In the genomic region with DNA sequence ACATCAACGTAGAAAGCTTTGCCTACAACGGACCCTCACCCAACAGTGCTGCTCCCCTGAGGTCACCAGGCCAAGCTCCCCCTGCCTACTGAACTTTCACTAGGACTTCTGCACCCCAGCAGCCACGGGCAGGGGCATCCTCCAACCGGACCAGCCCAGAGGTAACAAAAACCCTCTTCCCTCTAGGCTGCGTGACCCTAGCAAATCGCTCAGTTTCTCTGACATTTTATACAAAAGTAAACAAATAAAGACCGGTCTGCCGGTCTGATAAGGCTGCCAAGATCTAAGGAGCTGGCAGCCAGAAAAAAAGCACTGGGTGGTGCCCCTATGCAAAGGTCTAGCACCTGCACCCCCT, we compare ENCODE assay signal across 9 mouse cellular contexts. TPM values are rescaled to one million over a fixed set of nuclear protein-coding genes. Genes with fewer than 3 reads are reported as not detected.
DNase-seq lines count a peak whose midpoint lies in the region; ATAC-seq lines count a peak whose summit lies in the region.
"Had no signal": no experiment of that assay in that cellular context is flagged by ENCODE, and none has a peak within 500 bp of the region (broad histone marks: within the 10 kb centered on the region; RNA-seq: fewer than 3 reads in every experiment).

No protein-coding gene starts in this region.

- no peak for DNase-seq in heart, postnatal 25 days (ENCODE audit: low spot score)
- no peak for DNase-seq in spleen, postnatal 14 days (ENCODE audit: low spot score in 2 of 2)
- no peak for DNase-seq in embryo, embryonic 11 days

- 22% methylated on average over 8 of the region's 8 CpGs for WGBS in heart, embryonic 15.5 days
- 3% methylated on average over 8 of the region's 8 CpGs for WGBS in embryonic facial prominence, embryonic 12.5 days
- 10% methylated on average over 8 of the region's 8 CpGs for WGBS in intestine, embryonic 15.5 days
- WGBS in midbrain, embryonic 16.5 days, result 2% methylated on average over 8 of the region's 8 CpGs

- 0 out of 2 replicates have a peak, but pooled peaks cover 7% of the 10 kb centered on the region for H3K36me3 ChIP-seq in heart, embryonic 15.5 days
- peaks cover 31% of the 10 kb centered on the region for H3K36me3 ChIP-seq in embryonic facial prominence, embryonic 12.5 days
- H3K36me3 ChIP-seq in intestine, embryonic 15.5 days, result no peaks in the 10 kb centered on the region
- H3K36me3 ChIP-seq in midbrain, embryonic 16.5 days (ENCODE audit: control insufficient read depth, insufficient read depth, low read length), result 0 out of 2 replicates have a peak, but pooled peaks cover 2% of the 10 kb centered on the region

- ATAC-seq in heart, embryonic 15.5 days (replicated peaks; ENCODE audit: insufficient number of reproducible peaks, insufficient read depth, low FRiP score, low read depth), result no peak
- no peak for ATAC-seq in embryonic facial prominence, embryonic 12.5 days (ENCODE audit: insufficient number of reproducible peaks, insufficient read depth, low FRiP score, low TSS enrichment)
- ATAC-seq in intestine, embryonic 15.5 days, result no peak
- ATAC-seq in midbrain, embryonic 16.5 days, result no peak
- ATAC-seq in activated CD4-positive, CD25-positive, alpha-beta regulatory T cell, adult 4 months, result no peak

- H3K4me1 ChIP-seq in heart, embryonic 15.5 days (replicated peaks), result peaks cover 36% of the 10 kb centered on the region
- peaks cover 37% of the 10 kb centered on the region for H3K4me1 ChIP-seq in embryonic facial prominence, embryonic 12.5 days
- H3K4me1 ChIP-seq in intestine, embryonic 15.5 days (replicated peaks), result peaks cover 37% of the 10 kb centered on the region
- H3K4me1 ChIP-seq in midbrain, embryonic 16.5 days (ENCODE audit: control insufficient read depth, insufficient read depth, low read length), result peaks cover 40% of the 10 kb centered on the region

- H3K27ac ChIP-seq in heart, embryonic 15.5 days, result peak overlapping the region; percentile 99
- H3K27ac ChIP-seq in embryonic facial prominence, embryonic 12.5 days, result peak overlapping the region; percentile 100
- peak overlapping the region; percentile 100; the same call in 1 of the 2 replicates for H3K27ac ChIP-seq in intestine, embryonic 15.5 days
- H3K27ac ChIP-seq in midbrain, embryonic 16.5 days (ENCODE audit: low read length), result peak overlapping the region; percentile 100

- H3K9me3 ChIP-seq in heart, embryonic 15.5 days (replicated peaks), result no peaks in the 10 kb centered on the region
- no peaks in the 10 kb centered on the region for H3K9me3 ChIP-seq in embryonic facial prominence, embryonic 12.5 days
- no peaks in the 10 kb centered on the region for H3K9me3 ChIP-seq in intestine, embryonic 15.5 days
- no peaks in the 10 kb centered on the region for H3K9me3 ChIP-seq in midbrain, embryonic 16.5 days (replicated peaks; ENCODE audit: control insufficient read depth, low read length, poor library complexity, severe bottlenecking)
- H3K9me3 ChIP-seq: megakaryocyte, embryonic 14.5 days had no signal

- peak overlapping the region; percentile 95 for H3K4me3 ChIP-seq in heart, embryonic 15.5 days
- H3K4me3 ChIP-seq in embryonic facial prominence, embryonic 12.5 days, result peak overlapping the region; percentile 97
- peak overlapping the region; percentile 94 for H3K4me3 ChIP-seq in intestine, embryonic 15.5 days (replicated peaks)
- peak overlapping the region; percentile 87 for H3K4me3 ChIP-seq in midbrain, embryonic 16.5 days (ENCODE audit: low read depth, low read length)

- peak overlapping the region; percentile 100 for H3K9ac ChIP-seq in heart, embryonic 15.5 days
- peak overlapping the region; percentile 100 for H3K9ac ChIP-seq in embryonic facial prominence, embryonic 12.5 days
- H3K9ac ChIP-seq in intestine, embryonic 15.5 days, result peak overlapping the region; percentile 100
- peak overlapping the region; percentile 100 for H3K9ac ChIP-seq in midbrain, embryonic 16.5 days (ENCODE audit: low read depth, low read length)

- H3K27me3 ChIP-seq in heart, embryonic 15.5 days, result no peaks in the 10 kb centered on the region
- H3K27me3 ChIP-seq in embryonic facial prominence, embryonic 12.5 days, result no peaks in the 10 kb centered on the region
- no peaks in the 10 kb centered on the region for H3K27me3 ChIP-seq in intestine, embryonic 15.5 days (replicated peaks)
- no peaks in the 10 kb centered on the region for H3K27me3 ChIP-seq in midbrain, embryonic 16.5 days (ENCODE audit: control insufficient read depth, insufficient read depth, low read depth, low read length)

- intact Hi-C loops in heart, postnatal 25 days (cut with DNase I), result loop anchor here (5.0 kb wide), 2 partner anchors 45 to 65 kb away; no protein-coding TSS in a partner anchor

- H3K4me2 ChIP-seq in heart, embryonic 15.5 days, result peak overlapping the region; percentile 89
- H3K4me2 ChIP-seq in embryonic facial prominence, embryonic 12.5 days (replicated peaks), result peak overlapping the region; percentile 97
- H3K4me2 ChIP-seq in intestine, embryonic 15.5 days (replicated peaks), result peak overlapping the region; percentile 89
- peak overlapping the region; percentile 98 for H3K4me2 ChIP-seq in midbrain, embryonic 16.5 days (ENCODE audit: low read length)

RNA-seq across cellular contexts. Expression of gene Tnrc18, which starts 4.9 kb away (rescaled TPM):
- 17.1 and 24.2 TPM in 2 replicates for polyA plus RNA-seq in heart, embryonic 15.5 days (2015; fragmentation: Nextera tagmentation; extraction: Ambion mirVana)
- 10 to 100 TPM; 50.5 to 59.1 TPM for total RNA-seq in heart, postnatal 25 days (2021)
- polyA plus RNA-seq in embryonic facial prominence, embryonic 12.5 days (2016; fragmentation: Nextera tagmentation; extraction: Ambion mirVana), result 61.0 and 65.5 TPM in 2 replicates
- polyA plus RNA-seq in intestine, embryonic 15.5 days (2015; fragmentation: Nextera tagmentation; extraction: Ambion mirVana), result 19.5 and 21.6 TPM in 2 replicates
- polyA plus RNA-seq in midbrain, embryonic 16.5 days (2015; fragmentation: Nextera tagmentation; extraction: Ambion mirVana), result 23.3 and 27.7 TPM in 2 replicates
- 1 to 10 TPM; 4.1 to 4.3 TPM for polyA plus RNA-seq in activated CD4-positive, CD25-positive, alpha-beta regulatory T cell, adult 4 months (2017; shearing (Covaris generic))
